Mouse (Mus musculus): ENCODE measurements around the gene Alox12e.

- TF ChIP-seq EP300 (IDR thresholded peaks at IDR 0.05; ENCODE audit: insufficient read depth, low read depth, low read length) = no peak
- TF ChIP-seq POLR2A (IDR thresholded peaks at IDR 0.05; ENCODE audit: insufficient read depth, low read depth, low read length) = no peak
- no peak for TF ChIP-seq CTCF (IDR thresholded peaks at IDR 0.05)
These were observed at the start of gene Alox12e for GRCm38 (mm10) chr11:70322528-70322927.

All from heart, adult 2 months (tissue).